Mouse (Mus musculus): ENCODE results near the gene Cwc25.
"Not testable (repeated sequence)": the region's sequence is repeated elsewhere in the genome, so short reads cannot be mapped to it uniquely, and the experiment has no call there.

Gene Cwc25

GRCm38 (mm10) chr11:97771410-97771809, 5.1 kb upstream of the Cwc25 start:
- no peak for DNase-seq

- no peak for DNase-seq
These were observed 3.3 kb upstream of the Cwc25 start for GRCm38 (mm10) chr11:97769704-97770103.

DNA sequence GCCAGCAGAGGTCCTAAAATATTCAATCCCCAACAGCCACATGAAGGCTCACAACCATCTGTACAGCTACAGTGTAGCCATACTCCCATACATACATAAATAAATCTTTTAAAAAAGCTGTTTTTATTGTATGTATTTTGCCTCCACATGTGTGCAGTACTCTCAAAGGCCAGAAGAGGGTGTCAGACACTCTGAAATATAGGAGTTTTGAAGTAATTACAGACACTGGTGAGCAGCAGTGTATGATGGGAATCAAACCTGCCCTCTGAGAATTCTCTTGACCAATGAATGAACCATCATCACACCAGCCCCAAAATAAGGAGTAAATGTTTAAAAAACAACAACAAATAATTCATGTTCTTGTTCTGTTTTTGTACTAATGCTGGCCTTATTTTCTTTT, 4.7 kb downstream of the Cwc25 start:
- no peak for DNase-seq

- no peak for DNase-seq
These were observed 7.4 kb downstream of the Cwc25 start for GRCm38 (mm10) chr11:97758942-97759341.

DNA sequence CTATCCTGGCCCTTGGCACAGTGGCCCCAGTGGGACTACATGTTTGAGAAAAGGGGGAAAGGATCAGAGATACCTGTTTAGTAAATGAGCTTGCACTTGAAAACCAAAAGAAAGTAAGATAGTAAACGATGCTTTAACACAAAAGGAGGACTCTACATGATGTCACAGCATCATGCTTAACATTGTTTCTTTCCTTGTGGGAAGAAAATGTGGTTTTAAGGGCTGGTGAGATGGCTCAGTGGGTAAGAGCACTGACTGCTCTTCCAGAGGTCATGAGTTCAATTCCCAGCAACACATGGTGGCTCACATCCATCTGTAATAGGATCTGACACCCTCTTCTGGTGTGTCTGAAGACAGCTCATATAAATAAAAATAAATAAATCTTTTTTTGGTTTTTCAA, 8.2 kb downstream of the Cwc25 start:
- no peak for DNase-seq

DNA sequence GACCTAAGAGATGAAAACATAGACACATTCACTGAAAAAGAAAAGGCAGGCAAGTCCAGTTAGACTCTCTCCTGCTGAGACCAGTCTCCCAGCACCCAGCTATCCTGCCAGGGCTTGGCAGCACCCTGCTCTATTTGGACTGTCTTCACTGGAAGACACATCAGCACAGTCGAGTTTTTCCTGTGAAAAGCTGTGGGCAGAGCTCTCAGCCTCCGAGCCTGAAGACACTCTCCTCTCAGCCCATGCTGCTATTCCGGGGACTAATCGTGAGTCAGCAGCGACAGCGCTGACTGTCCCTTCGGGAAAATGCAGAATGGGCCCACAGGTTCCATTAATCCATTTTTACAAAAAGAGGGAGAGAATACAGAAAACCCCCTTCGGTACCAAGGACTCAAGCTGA, 13.1 kb downstream of the Cwc25 start:
- DNase-seq, result no peak

GRCm38 (mm10) chr11:97748496-97748895, 17.9 kb downstream of the Cwc25 start:
- no peak for DNase-seq

DNA sequence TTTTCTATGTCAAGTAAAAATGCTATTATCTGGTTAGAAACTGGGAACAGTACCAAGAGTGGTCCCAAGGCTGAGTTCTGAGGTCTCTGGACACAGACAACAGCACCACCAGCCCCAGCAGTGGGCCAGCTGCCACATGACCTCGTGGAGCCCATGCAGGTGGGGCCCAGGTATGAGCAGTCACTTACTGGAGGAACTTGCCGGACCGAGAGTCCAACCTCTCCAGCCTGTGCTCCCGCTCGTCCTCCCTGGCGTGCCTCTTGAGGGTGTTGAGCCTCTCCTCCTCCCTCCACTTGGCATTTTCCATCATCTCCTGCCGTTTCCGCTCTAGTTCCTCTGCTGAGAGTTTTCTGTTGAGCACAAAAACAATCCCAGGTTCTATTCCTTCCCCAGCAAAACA, 18.6 kb downstream of the Cwc25 start:
- peak; percentile 28 for DNase-seq

DNA sequence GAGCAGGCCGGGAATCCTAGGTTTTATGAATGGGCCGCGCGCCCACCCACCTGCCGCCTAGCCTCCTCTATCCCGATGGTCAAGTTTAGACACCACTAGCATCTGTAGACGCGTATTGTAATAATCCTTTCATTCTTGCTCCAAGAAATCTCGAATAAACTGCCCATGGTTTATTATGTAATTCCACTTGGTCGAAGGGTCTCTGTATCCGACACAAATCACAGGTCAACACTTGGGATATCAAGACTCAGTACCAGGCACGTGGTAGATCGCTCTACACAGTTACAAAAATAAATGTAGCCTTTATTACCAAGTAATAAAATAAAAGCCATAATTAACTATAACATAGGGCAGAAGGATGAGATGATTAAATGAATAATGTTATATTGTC, 21.0 kb downstream of the Cwc25 start:
- DNase-seq, result no peak

DNA sequence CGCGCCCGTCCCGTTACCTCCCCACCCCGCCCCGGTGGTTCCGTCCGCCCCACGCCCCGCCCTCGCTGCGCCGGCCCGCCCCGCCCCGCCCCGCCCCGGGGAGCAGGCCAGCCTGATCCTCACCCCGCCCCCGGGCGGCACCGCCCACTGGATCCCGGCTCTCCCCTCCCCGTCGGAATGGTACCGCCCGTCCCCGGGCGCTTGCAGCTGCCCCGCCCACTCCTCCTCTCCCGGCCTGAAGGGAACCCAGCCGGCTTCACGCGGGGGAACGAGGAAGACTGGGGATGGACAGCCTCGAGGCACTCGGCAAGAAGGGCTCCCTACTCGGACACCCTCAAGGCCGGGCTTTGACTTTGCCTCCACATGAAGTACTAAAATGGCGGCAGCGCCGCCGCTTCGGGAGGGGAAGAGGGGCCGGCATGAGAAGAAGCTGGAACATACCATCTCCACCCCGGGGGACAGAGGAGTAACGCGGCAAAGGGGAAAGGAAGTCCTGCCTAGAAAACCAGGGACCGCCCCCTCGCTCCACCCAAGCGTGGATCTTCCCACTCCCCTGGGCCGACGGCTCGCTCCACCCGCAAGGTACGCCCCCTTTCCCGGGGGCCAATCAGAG, 21.5 kb downstream of the Cwc25 start:
- peak; percentile 99 for DNase-seq

- DNase-seq, result peak; percentile 74
These were observed 22.2 kb downstream of the Cwc25 start, which contains the start of gene Pip4k2b for GRCm38 (mm10) chr11:97744063-97744717. Gene Pip4k2b (minus strand): TSS chr11:97744704.

GRCm38 (mm10) chr11:97743423-97743822, 22.9 kb downstream of the Cwc25 start:
- DNase-seq, result no peak

DNA sequence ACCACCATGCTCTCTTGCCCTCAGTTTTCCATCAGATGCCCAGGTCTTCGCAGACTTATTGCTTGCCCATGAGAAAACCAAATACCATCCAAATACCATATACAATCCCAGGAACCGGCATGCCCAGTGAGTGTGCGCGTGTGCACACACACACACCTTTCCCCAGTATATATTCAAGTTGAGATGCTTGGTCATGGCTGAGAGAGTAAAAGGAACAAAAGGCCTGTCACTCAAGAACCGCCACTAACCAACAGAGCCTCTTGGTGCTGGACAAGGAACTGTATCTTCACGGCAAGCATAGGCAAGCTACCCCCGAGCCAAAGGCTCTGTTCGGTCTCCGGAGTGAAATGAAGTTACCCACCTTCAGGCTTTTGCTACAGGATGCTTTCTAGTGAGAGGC, 23.8 kb downstream of the Cwc25 start:
- no peak for DNase-seq

GRCm38 (mm10) chr11:97742157-97742556, 24.2 kb downstream of the Cwc25 start:
- DNase-seq, result no peak

DNA sequence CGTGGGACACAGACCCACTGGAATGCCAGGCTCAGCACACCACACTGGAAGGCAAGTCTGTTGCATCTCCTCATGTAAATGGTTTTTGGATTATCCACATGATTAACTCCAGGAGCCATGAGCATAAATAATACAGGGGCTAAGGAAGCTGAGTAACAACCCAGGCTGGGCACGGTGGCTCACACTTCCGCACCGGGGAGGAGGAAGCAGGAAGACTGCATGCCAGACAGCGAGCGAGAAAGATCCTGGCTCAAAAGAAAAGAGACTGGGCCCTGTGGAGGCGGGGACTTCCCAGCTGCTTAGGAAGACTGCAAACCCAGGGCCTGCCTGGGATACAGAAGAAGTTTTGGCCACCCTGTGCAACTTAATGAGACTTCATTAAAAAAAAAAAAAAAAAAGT, 26.2 kb downstream of the Cwc25 start:
- DNase-seq, result peak; percentile 74

DNA sequence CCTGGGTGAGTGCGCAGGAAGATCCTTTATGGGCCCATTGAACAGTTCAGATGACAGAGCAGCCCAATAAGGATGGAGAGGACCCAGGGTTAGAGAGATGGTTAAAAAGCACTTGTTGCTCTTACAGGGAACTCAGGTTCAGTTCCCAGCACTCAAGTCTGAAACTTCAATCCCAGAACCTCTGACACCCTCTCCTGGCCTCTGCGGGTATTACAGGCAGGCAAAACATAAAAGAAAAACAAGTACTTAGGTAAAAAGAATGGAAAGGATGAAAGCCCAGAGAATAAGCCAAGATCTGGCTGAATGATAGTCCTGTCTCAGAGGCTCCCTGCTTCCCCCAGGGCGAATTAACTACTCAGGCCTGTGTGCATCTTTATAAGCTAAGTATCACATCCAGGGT, 27.2 kb downstream of the Cwc25 start:
- DNase-seq, result no peak

GRCm38 (mm10) chr11:97738703-97739102, 27.7 kb downstream of the Cwc25 start:
- DNase-seq, result no peak

GRCm38 (mm10) chr11:97737600-97737999, 28.8 kb downstream of the Cwc25 start:
- no peak for DNase-seq

- DNase-seq, result no peak
These were observed 29.7 kb downstream of the Cwc25 start for GRCm38 (mm10) chr11:97736645-97737044.

- DNase-seq, result not testable (repeated sequence)
These were observed 31.5 kb downstream of the Cwc25 start for GRCm38 (mm10) chr11:97734810-97735209.

DNA sequence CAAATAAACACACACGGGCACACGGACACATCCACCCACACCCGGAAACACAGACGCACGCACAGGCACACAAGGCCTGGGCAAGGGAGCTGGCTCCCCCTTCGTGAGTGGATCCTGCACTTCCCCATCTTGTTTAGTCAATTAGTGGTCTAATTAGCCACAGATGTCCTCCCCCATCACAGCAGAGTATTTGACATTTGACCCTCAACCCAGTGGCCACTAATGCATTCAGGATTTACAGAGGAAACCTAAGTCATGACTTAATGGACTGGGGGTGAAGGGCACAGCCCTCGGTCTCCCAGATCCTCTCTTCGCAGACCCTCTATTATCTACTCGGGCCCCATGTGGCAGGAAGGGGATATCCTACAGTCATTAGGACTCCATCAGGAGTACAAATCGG, 32.7 kb downstream of the Cwc25 start:
- DNase-seq, result no peak

- DNase-seq, result no peak
These were observed 37.6 kb downstream of the Cwc25 start for GRCm38 (mm10) chr11:97728730-97729129.

- DNase-seq, result no peak
These were observed 38.0 kb downstream of the Cwc25 start for GRCm38 (mm10) chr11:97728311-97728710.

DNA sequence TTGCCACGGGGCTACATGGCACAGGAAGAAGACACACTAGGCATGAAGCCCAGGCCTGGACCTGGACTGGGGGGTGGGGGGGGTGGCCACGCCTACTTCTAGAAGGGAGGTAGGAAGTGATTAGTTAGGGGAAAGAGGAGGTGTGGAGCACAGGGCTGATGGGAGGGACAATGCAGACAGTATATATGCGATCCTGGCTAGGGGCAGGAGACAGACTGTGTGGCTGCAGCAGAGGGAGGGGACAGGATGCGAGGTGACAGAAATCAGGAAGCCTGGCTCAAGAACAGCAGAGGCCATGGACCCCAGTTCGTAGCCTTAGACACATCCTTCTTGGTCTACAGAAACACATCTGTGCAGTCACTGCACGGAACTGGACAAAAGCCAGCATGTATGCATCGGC, 42.6 kb downstream of the Cwc25 start:
- peak; percentile 49 for DNase-seq

- no peak for DNase-seq
These were observed 45.0 kb downstream of the Cwc25 start for GRCm38 (mm10) chr11:97721338-97721737.
